22 mouse cellular contexts compared by ENCODE assay signal in the genomic region with DNA sequence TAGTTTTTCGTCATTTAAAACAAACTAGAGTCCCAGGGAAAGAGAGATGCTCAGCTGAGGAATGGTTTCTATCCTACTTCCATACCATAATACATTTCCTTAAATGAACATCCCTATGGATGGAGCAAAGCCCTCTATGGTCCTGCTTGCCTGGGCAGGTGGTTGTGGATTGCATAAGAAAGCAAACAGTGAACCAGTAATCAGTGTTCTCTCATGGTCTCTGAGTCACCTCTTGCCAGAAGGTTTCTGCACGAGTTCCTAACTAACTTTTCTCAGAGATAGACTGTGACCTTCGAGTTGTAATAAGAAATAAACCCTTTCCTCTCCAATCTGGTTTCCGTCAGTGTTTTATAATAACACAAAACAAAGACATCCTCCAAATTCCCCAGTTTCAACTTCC.
DNase-seq lines count a peak whose midpoint lies in the region; ATAC-seq and TF ChIP-seq lines count a peak whose summit lies in the region.
"Had no signal": no experiment of that assay in that cellular context is flagged by ENCODE, and none has a peak within 500 bp of the region (broad histone marks: within the 10 kb centered on the region; RNA-seq: fewer than 3 reads in every experiment).

No protein-coding gene starts in this region.

- peak; percentile 7 for DNase-seq in urinary bladder, postnatal 14 days (ENCODE audit: low spot score)
- no peak for DNase-seq in urinary bladder, adult 2 months (ENCODE audit: low spot score)
- no peak for DNase-seq in layer of hippocampus, postnatal 14 days (ENCODE audit: low spot score in 2 of 2)
- DNase-seq: adrenal gland, adult 2 months; adrenal gland, adult 8-10 months; adrenal gland, postnatal 10 days; adrenal gland, postnatal 14 days; adrenal gland, postnatal 25 days; adrenal gland, postnatal 36 days; B cell, adult 2 months; cerebellum, adult 11 months; cerebellum, adult 11-12 months had no signal

- WGBS in intestine, embryonic 15.5 days: 52% methylated on average over 4 of the region's 4 CpGs
- WGBS in intestine, embryonic 16.5 days: 56% methylated on average over 4 of the region's 4 CpGs
- 46% methylated on average over 4 of the region's 4 CpGs for WGBS in intestine, postnatal 0 days
- 82% methylated on average over 4 of the region's 4 CpGs for WGBS in neural tube, embryonic 15.5 days
- WGBS in heart, embryonic 12.5 days: 52% methylated on average over 4 of the region's 4 CpGs

- H3K27me3 ChIP-seq in intestine, embryonic 15.5 days (replicated peaks): no peaks in the 10 kb centered on the region
- no peaks in the 10 kb centered on the region for H3K27me3 ChIP-seq in intestine, embryonic 16.5 days (replicated peaks; ENCODE audit: control insufficient read depth, insufficient read depth, low read length)
- H3K27me3 ChIP-seq in intestine, postnatal 0 days (replicated peaks; ENCODE audit: control insufficient read depth, insufficient read depth, low read length): no peaks in the 10 kb centered on the region
- H3K27me3 ChIP-seq in neural tube, embryonic 15.5 days (replicated peaks): no peaks in the 10 kb centered on the region
- H3K27me3 ChIP-seq in heart, embryonic 12.5 days (replicated peaks): no peaks in the 10 kb centered on the region
- H3K27me3 ChIP-seq: CH12.LX had no signal

- no peak overlapping the region for H3K4me3 ChIP-seq in intestine, embryonic 15.5 days (replicated peaks)
- H3K4me3 ChIP-seq in intestine, embryonic 16.5 days (ENCODE audit: low read length): no peak overlapping the region
- no peak overlapping the region for H3K4me3 ChIP-seq in intestine, postnatal 0 days (ENCODE audit: low read depth, low read length)
- H3K4me3 ChIP-seq in neural tube, embryonic 15.5 days (replicated peaks): no peak overlapping the region
- H3K4me3 ChIP-seq in heart, embryonic 12.5 days: no peak overlapping the region

- no peaks in the 10 kb centered on the region for H3K9me3 ChIP-seq in intestine, embryonic 15.5 days
- H3K9me3 ChIP-seq in intestine, embryonic 16.5 days (ENCODE audit: control insufficient read depth, low read length): no peaks in the 10 kb centered on the region
- no peaks in the 10 kb centered on the region for H3K9me3 ChIP-seq in intestine, postnatal 0 days (ENCODE audit: control insufficient read depth)
- H3K9me3 ChIP-seq in neural tube, embryonic 15.5 days (replicated peaks): no peaks in the 10 kb centered on the region
- no peaks in the 10 kb centered on the region for H3K9me3 ChIP-seq in heart, embryonic 12.5 days (replicated peaks)
- H3K9me3 ChIP-seq: G1E had no signal

- no peak overlapping the region for H3K4me2 ChIP-seq in intestine, embryonic 15.5 days (replicated peaks)
- no peak overlapping the region for H3K4me2 ChIP-seq in intestine, embryonic 16.5 days (ENCODE audit: low read depth, low read length)
- no peak overlapping the region for H3K4me2 ChIP-seq in intestine, postnatal 0 days (replicated peaks; ENCODE audit: low read depth)
- no peak overlapping the region for H3K4me2 ChIP-seq in neural tube, embryonic 15.5 days
- no peak overlapping the region for H3K4me2 ChIP-seq in heart, embryonic 12.5 days

- H3K9ac ChIP-seq in intestine, embryonic 15.5 days: no peak overlapping the region
- no peak overlapping the region for H3K9ac ChIP-seq in intestine, embryonic 16.5 days (ENCODE audit: low read depth, low read length)
- H3K9ac ChIP-seq in intestine, postnatal 0 days (ENCODE audit: low read depth, low read length): no peak overlapping the region
- H3K9ac ChIP-seq in neural tube, embryonic 15.5 days (replicated peaks): no peak overlapping the region
- H3K9ac ChIP-seq in heart, embryonic 12.5 days: no peak overlapping the region

- no peak for TF ChIP-seq CTCF in intestine, postnatal 0 days (IDR thresholded peaks at IDR 0.05; ENCODE audit: low read depth)

- no peaks in the 10 kb centered on the region for H3K4me1 ChIP-seq in intestine, embryonic 15.5 days (replicated peaks)
- H3K4me1 ChIP-seq in intestine, embryonic 16.5 days (ENCODE audit: control insufficient read depth, insufficient read depth, low read length): no peaks in the 10 kb centered on the region
- no peaks in the 10 kb centered on the region for H3K4me1 ChIP-seq in intestine, postnatal 0 days (replicated peaks; ENCODE audit: control insufficient read depth, insufficient read depth, low read length)
- no peaks in the 10 kb centered on the region for H3K4me1 ChIP-seq in neural tube, embryonic 15.5 days
- H3K4me1 ChIP-seq in heart, embryonic 12.5 days (replicated peaks): no peaks in the 10 kb centered on the region

- H3K36me3 ChIP-seq in intestine, embryonic 15.5 days: no peaks in the 10 kb centered on the region
- H3K36me3 ChIP-seq in intestine, embryonic 16.5 days (ENCODE audit: control insufficient read depth, insufficient read depth, low read length): no peaks in the 10 kb centered on the region
- no peaks in the 10 kb centered on the region for H3K36me3 ChIP-seq in intestine, postnatal 0 days (ENCODE audit: control insufficient read depth, insufficient read depth)
- H3K36me3 ChIP-seq in neural tube, embryonic 15.5 days: no peaks in the 10 kb centered on the region
- no peaks in the 10 kb centered on the region for H3K36me3 ChIP-seq in heart, embryonic 12.5 days
- H3K36me3 ChIP-seq: G1E had no signal

- ATAC-seq in intestine, embryonic 15.5 days: peak; percentile 75
- ATAC-seq in intestine, embryonic 16.5 days: peak; percentile 86
- peak; percentile 74 for ATAC-seq in intestine, postnatal 0 days
- no peak for ATAC-seq in neural tube, embryonic 15.5 days (ENCODE audit: low FRiP score)
- ATAC-seq in heart, embryonic 12.5 days (ENCODE audit: insufficient number of reproducible peaks, low FRiP score): no peak
- ATAC-seq: activated CD4-positive, CD25-positive, alpha-beta regulatory T cell, adult 4 months; CD4-positive, CD25-positive, alpha-beta regulatory T cell, adult 4 months; Patski had no signal

- no peak overlapping the region for H3K27ac ChIP-seq in intestine, embryonic 15.5 days
- H3K27ac ChIP-seq in intestine, embryonic 16.5 days (ENCODE audit: low read length): no peak overlapping the region
- H3K27ac ChIP-seq in intestine, postnatal 0 days (ENCODE audit: low read depth, low read length): no peak overlapping the region
- no peak overlapping the region for H3K27ac ChIP-seq in neural tube, embryonic 15.5 days (replicated peaks)
- H3K27ac ChIP-seq in heart, embryonic 12.5 days (ENCODE audit: poor library complexity, severe bottlenecking): no peak overlapping the region

Comparison
In these comparisons a context has a peak if more than half of its experiments do, and no peak if none do; other contexts are left out.
1. ATAC-seq: peak in intestine, embryonic 15.5 days (single experiment), intestine, embryonic 16.5 days (single experiment) and intestine, postnatal 0 days (single experiment); none in neural tube, embryonic 15.5 days (single experiment) and heart, embryonic 12.5 days (single experiment).